Mouse (Mus musculus) forebrain, embryonic 12.5 days (tissue): ENCODE results near the gene Stard10. TPM values are rescaled to one million over a fixed set of nuclear protein-coding genes. Genes with fewer than 3 reads are reported as not detected.
A peak's percentile ranks its signal among the peaks of the same experiment; 100 is the strongest.

Experiments used
- ATAC-seq: fragments of 200-750 bp; cut with Nextera tagmentation; 2 replicates; pipeline ENCODE4 v1.8.0; 2017; ENCODE audit warnings: moderate TSS enrichment; ENCODE audit not compliant: low FRiP score
- H3K27ac ChIP-seq: fragments of 300-500 bp; sonication (generic); 2 replicates; pipeline ENCODE4 v1.5.1; 2016; ENCODE audit warnings: mild to moderate bottlenecking
- H3K27me3 ChIP-seq: fragments of 300-500 bp; sonication (generic); 2 replicates; pipeline ENCODE4 v1.6.1; 2016; ENCODE audit warnings: mild to moderate bottlenecking
- H3K36me3 ChIP-seq: fragments of 300-500 bp; sonication (generic); replicated peaks from 2 replicates; pipeline ENCODE4 v1.6.1; 2016; ENCODE audit warnings: mild to moderate bottlenecking
- H3K4me1 ChIP-seq: fragments of 300-500 bp; sonication (generic); 2 replicates; pipeline ENCODE4 v1.6.1; 2016
- H3K4me2 ChIP-seq: fragments of 300-500 bp; sonication (generic); 2 replicates; pipeline ENCODE4 v1.6.1; 2016; ENCODE audit warnings: mild to moderate bottlenecking, moderate library complexity
- H3K4me3 ChIP-seq: fragments of 300-500 bp; sonication (generic); replicated peaks from 2 replicates; pipeline ENCODE4 v1.5.1; 2016; ENCODE audit warnings: mild to moderate bottlenecking
- H3K9ac ChIP-seq: fragments of 300-500 bp; sonication (generic); 2 replicates; pipeline ENCODE4 v1.6.1; 2016; ENCODE audit warnings: mild to moderate bottlenecking
- H3K9me3 ChIP-seq: fragments of 300-500 bp; sonication (generic); 2 replicates; pipeline ENCODE4 v1.6.1; 2016
- WGBS: fragments of 180-500 bp; shearing (Covaris S2); methylation state at CpG from one replicate; pipeline ENCODE4 v1.1.7; 2016; 5-methylcytosine and 5-hydroxymethylcytosine counted together
- polyA plus RNA-seq: library from polyadenylated mRNA; unstranded; fragments of >200 nt; fragmentation: Nextera tagmentation; extraction: Ambion mirVana; gene quantifications from 2 replicates; pipeline ENCODE4 v1.2.1, GENCODE M21; 2016

The Stard10 gene
- polyA plus RNA-seq, 1 experiment from 2014 or later: 6.2 TPM

GRCm38 (mm10) chr7:101381512-101381911 is 64.6 kb downstream of the Stard10 start:
- no peak overlapping the region for H3K4me3 ChIP-seq
- H3K4me1 ChIP-seq: peaks cover 20% of the 10 kb centered on the region
- no peaks in the 10 kb centered on the region for H3K9me3 ChIP-seq
- no peak overlapping the region for H3K4me2 ChIP-seq
- WGBS: 89% methylated on average over 6 of the region's 6 CpGs
- no peak for ATAC-seq
- H3K36me3 ChIP-seq: no peaks in the 10 kb centered on the region
- H3K27me3 ChIP-seq: no peaks in the 10 kb centered on the region
- H3K27ac ChIP-seq: no peak overlapping the region
- H3K9ac ChIP-seq: no peak overlapping the region

- H3K27ac ChIP-seq: no peak overlapping the region
Measured at GRCm38 (mm10) chr7:101382378-101382777, 65.5 kb downstream of the Stard10 start.

DNA sequence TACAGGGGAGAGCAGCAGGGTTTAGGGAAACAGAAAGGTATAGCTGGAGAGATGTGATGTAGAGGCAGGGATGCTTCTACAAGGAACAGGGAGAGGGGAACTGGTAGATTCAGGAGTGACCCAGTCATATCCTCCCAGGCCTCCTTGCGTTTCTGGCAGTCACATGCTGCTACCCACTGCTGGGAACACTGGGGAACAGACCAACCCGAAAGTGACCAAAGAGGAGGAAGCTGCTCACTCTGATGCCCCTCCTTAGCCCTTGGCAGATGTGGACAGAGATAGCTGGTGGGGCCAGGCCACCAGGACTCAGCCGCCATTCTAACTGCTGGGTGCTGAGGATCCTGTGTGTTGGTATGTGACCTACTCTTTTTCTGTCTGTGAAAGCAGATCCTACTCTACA is 66.9 kb downstream of the Stard10 start:
- ATAC-seq: no peak
- WGBS: 80% methylated on average over 3 of the region's 3 CpGs
- H3K4me2 ChIP-seq: no peak overlapping the region
- H3K36me3 ChIP-seq: no peaks in the 10 kb centered on the region
- H3K27ac ChIP-seq: no peak overlapping the region
- H3K4me1 ChIP-seq: peaks cover 10% of the 10 kb centered on the region
- no peaks in the 10 kb centered on the region for H3K9me3 ChIP-seq
- H3K4me3 ChIP-seq: no peak overlapping the region
- no peak overlapping the region for H3K9ac ChIP-seq
- H3K27me3 ChIP-seq: no peaks in the 10 kb centered on the region

More at GRCm38 (mm10) chr7:101382378-101382777, 65.5 kb downstream of the Stard10 start:
- H3K4me2 ChIP-seq: no peak overlapping the region
- no peaks in the 10 kb centered on the region for H3K36me3 ChIP-seq
- H3K27me3 ChIP-seq: no peaks in the 10 kb centered on the region
- H3K9ac ChIP-seq: no peak overlapping the region
- H3K4me3 ChIP-seq: no peak overlapping the region
- no peaks in the 10 kb centered on the region for H3K9me3 ChIP-seq
- H3K4me1 ChIP-seq: peaks cover 20% of the 10 kb centered on the region
- WGBS: 83% methylated on average over 8 of the region's 8 CpGs
- no peak for ATAC-seq

- 73% methylated on average over 10 of the region's 10 CpGs for WGBS
- no peak overlapping the region for H3K9ac ChIP-seq
- peaks cover 10% of the 10 kb centered on the region for H3K4me1 ChIP-seq
- H3K4me3 ChIP-seq: no peak overlapping the region
- H3K4me2 ChIP-seq: no peak overlapping the region
- H3K9me3 ChIP-seq: no peaks in the 10 kb centered on the region
- no peak overlapping the region for H3K27ac ChIP-seq
- no peak for ATAC-seq
- no peaks in the 10 kb centered on the region for H3K36me3 ChIP-seq
- no peaks in the 10 kb centered on the region for H3K27me3 ChIP-seq
Measured at GRCm38 (mm10) chr7:101384931-101385330, 68.0 kb downstream of the Stard10 start.

DNA sequence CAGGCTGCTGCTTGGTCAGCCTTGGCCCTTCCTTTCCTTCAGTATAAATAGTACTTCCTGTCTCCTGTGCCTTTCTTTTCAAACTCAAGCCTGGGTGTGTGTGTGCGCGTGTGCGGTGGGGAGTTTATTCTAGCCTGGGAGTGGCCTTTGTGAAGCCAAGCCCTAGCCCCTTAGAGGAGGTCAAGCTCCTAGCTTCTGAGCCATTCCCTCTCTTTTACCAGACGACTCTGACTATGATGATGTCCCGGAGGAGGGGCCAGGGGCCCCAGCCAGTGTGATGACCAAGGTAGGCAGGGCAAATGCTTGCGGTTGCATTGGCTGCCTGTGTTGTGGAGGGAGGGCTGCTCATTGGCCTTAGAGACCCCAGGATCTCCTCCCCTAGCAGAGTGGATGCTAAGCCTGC is 68.4 kb downstream of the Stard10 start:
- H3K9me3 ChIP-seq: no peaks in the 10 kb centered on the region
- ATAC-seq: no peak
- no peak overlapping the region for H3K4me2 ChIP-seq
- no peak overlapping the region for H3K27ac ChIP-seq
- H3K4me1 ChIP-seq: peaks cover 10% of the 10 kb centered on the region
- no peak overlapping the region for H3K9ac ChIP-seq
- no peaks in the 10 kb centered on the region for H3K36me3 ChIP-seq
- H3K27me3 ChIP-seq: no peaks in the 10 kb centered on the region
- 53% methylated on average over 6 of the region's 6 CpGs for WGBS
- no peak overlapping the region for H3K4me3 ChIP-seq

GRCm38 (mm10) chr7:101385866-101386452 is 69.1 kb downstream of the Stard10 start:
- ATAC-seq: 0 out of 2 replicates have a peak, but pooled peaks have one; percentile 20
- Histone ChIP-seq H3K36me3 (no peaks in the 10 kb centered on the region), H3K4me2 (no peak overlapping the region), H3K9ac (no peak overlapping the region), H3K4me1 (peaks cover 10% of the 10 kb centered on the region), H3K27me3 (no peaks in the 10 kb centered on the region), H3K4me3 (no peak overlapping the region), H3K27ac (no peak overlapping the region), H3K9me3 (no peaks in the 10 kb centered on the region)
- WGBS: 58% methylated on average over 10 of the region's 10 CpGs

- no peak overlapping the region for H3K9ac ChIP-seq
- H3K4me3 ChIP-seq: no peak overlapping the region
- no peaks in the 10 kb centered on the region for H3K36me3 ChIP-seq
- peaks cover 28% of the 10 kb centered on the region for H3K4me1 ChIP-seq
- ATAC-seq: no peak
- no peaks in the 10 kb centered on the region for H3K9me3 ChIP-seq
- 86% methylated on average over 6 of the region's 6 CpGs for WGBS
- H3K27me3 ChIP-seq: no peaks in the 10 kb centered on the region
- no peak overlapping the region for H3K27ac ChIP-seq
- no peak overlapping the region for H3K4me2 ChIP-seq
Measured at GRCm38 (mm10) chr7:101389256-101389655, 72.4 kb downstream of the Stard10 start.

DNA sequence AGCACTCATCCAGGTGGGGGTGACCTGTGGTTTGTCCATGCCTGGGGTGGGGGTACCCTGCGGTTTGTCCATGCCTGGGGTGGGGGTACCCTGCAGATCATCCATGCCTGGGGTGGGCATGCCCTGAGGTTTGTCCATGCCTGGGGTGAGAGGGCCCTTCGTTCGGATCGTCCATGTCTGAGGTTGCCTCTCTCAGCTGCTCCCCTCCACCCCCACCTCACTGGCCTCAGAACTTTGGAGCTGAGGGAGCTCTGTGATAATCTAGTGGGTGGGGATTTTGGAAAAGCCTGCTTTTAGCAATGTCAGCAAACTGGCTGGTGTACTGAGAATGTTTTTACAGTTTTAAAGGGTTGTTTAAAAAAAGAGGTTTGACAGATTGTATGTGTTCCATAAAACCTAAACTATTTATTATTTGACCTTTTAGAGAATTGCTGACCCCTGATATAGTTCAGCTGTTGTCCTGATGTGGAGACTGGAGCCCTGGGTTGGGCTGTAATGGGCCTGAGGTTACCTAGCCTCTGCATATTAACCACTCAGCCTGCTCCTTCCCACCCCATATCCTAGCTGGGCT is 75.1 kb downstream of the Stard10 start:
- Histone ChIP-seq H3K4me2 (no peak overlapping the region), H3K27ac (no peak overlapping the region), H3K4me3 (no peak overlapping the region), H3K9me3 (no peaks in the 10 kb centered on the region), H3K27me3 (no peaks in the 10 kb centered on the region), H3K4me1 (peaks cover 23% of the 10 kb centered on the region), H3K9ac (no peak overlapping the region), H3K36me3 (no peaks in the 10 kb centered on the region)
- WGBS: 81% methylated on average over 4 of the region's 4 CpGs
- 0 out of 2 replicates have a peak, but pooled peaks have one; percentile 17 for ATAC-seq

GRCm38 (mm10) chr7:101393015-101393414 is 76.1 kb downstream of the Stard10 start:
- Histone ChIP-seq H3K27me3 (no peaks in the 10 kb centered on the region), H3K9ac (no peak overlapping the region), H3K9me3 (no peaks in the 10 kb centered on the region), H3K4me2 (no peak overlapping the region), H3K36me3 (no peaks in the 10 kb centered on the region), H3K4me3 (no peak overlapping the region), H3K4me1 (peaks cover 23% of the 10 kb centered on the region), H3K27ac (peak overlapping the region; percentile 36; the same call in 1 of the 2 replicates)
- no peak for ATAC-seq
- 66% methylated on average over 4 of the region's 4 CpGs for WGBS

- 46% methylated on average over 8 of the region's 8 CpGs for WGBS
- Histone ChIP-seq H3K4me2 (no peak overlapping the region), H3K36me3 (no peaks in the 10 kb centered on the region), H3K27me3 (no peaks in the 10 kb centered on the region), H3K9me3 (no peaks in the 10 kb centered on the region), H3K4me1 (peaks cover 23% of the 10 kb centered on the region), H3K27ac (peak overlapping the region; percentile 51; the same call in 1 of the 2 replicates), H3K4me3 (no peak overlapping the region), H3K9ac (no peak overlapping the region)
- ATAC-seq: peak; percentile 30; the same call in 1 of the 2 replicates
Measured at GRCm38 (mm10) chr7:101393694-101394504, 77.0 kb downstream of the Stard10 start.

DNA sequence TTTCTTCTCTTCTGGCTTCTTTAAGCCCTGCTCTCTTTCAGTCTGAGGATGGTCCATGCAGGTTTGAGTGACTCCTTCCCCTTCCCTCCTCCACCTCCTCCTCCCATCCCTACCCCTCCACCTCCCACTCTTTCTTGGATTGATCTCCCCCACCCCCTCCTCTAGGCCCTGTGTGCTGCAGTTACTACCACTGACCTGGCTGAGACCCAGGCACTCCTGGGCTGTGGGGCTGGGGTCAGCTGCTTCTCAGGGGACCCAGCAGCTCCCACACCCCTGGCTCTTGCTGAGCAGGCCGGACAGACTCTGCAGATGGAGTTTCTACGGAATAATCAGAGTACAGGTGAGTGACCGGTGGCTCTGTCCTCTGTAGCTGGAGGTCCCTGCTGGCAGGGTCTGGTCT is 77.7 kb downstream of the Stard10 start:
- Histone ChIP-seq H3K9me3 (no peaks in the 10 kb centered on the region), H3K36me3 (no peaks in the 10 kb centered on the region), H3K4me2 (no peak overlapping the region), H3K9ac (no peak overlapping the region), H3K27ac (0 out of 2 replicates have a peak overlapping the region, but pooled peaks have one; percentile 51), H3K27me3 (no peaks in the 10 kb centered on the region), H3K4me1 (peaks cover 23% of the 10 kb centered on the region), H3K4me3 (no peak overlapping the region)
- no peak for ATAC-seq
- 73% methylated on average over 3 of the region's 3 CpGs for WGBS

GRCm38 (mm10) chr7:101395471-101395870 is 78.6 kb downstream of the Stard10 start:
- H3K4me1 ChIP-seq: peaks cover 23% of the 10 kb centered on the region
- H3K9ac ChIP-seq: no peak overlapping the region
- ATAC-seq: no peak
- no peaks in the 10 kb centered on the region for H3K9me3 ChIP-seq
- H3K4me3 ChIP-seq: no peak overlapping the region
- no peak overlapping the region for H3K27ac ChIP-seq
- H3K27me3 ChIP-seq: no peaks in the 10 kb centered on the region
- 95% methylated on average over 2 of the region's 2 CpGs for WGBS
- no peaks in the 10 kb centered on the region for H3K36me3 ChIP-seq
- no peak overlapping the region for H3K4me2 ChIP-seq
